Mouse (Mus musculus): ENCODE results near the gene Armc2.

- TF ChIP-seq CTCF (IDR thresholded peaks at IDR 0.05 in 2 of 3, conservative IDR thresholded peaks at IDR 0.05 in 1 of 3; ENCODE audit: control insufficient read depth in 1 of 3, insufficient read depth in 1 of 3, low read depth in 2 of 3, low read length in 3 of 3, poor library complexity in 1 of 3, severe bottlenecking in 1 of 3) (no peak), POLR2AphosphoS5 (IDR thresholded peaks at IDR 0.05; ENCODE audit: borderline replicate concordance, low read depth, low read length) (no peak), CHD1 (IDR thresholded peaks at IDR 0.05; ENCODE audit: low read depth, low read length) (no peak), MXI1 (IDR thresholded peaks at IDR 0.05; ENCODE audit: low read depth, low read length) (no peak), POLR2A (IDR thresholded peaks at IDR 0.05; ENCODE audit: control insufficient read depth in 1 of 2, insufficient read depth in 1 of 2, low read depth in 1 of 2, low read length in 2 of 2, poor library complexity in 1 of 2) (no peak), MAZ (IDR thresholded peaks at IDR 0.05; ENCODE audit: low read depth, low read length) (no peak), HCFC1 (IDR thresholded peaks at IDR 0.05; ENCODE audit: low read depth, low read length) (no peak), EP300 (IDR thresholded peaks at IDR 0.05; ENCODE audit: low read depth in 1 of 2, low read length in 2 of 2) (no peak), ETS1 (IDR thresholded peaks at IDR 0.05; ENCODE audit: low read depth, low read length) (no peak), TBP (IDR thresholded peaks at IDR 0.05; ENCODE audit: low read depth, low read length) (no peak), USF1 (IDR thresholded peaks at IDR 0.05; ENCODE audit: low read depth, low read length) (no peak), MEF2A (IDR thresholded peaks at IDR 0.05; ENCODE audit: extremely low read depth, insufficient replicate concordance, low read depth, low read length, poor library complexity, severe bottlenecking) (no peak), CHD2 (IDR thresholded peaks at IDR 0.05; ENCODE audit: low read length) (no peak), ZC3H11A (IDR thresholded peaks at IDR 0.05; ENCODE audit: low read depth, low read length) (no peak)
These were observed 134.3 kb downstream of the Armc2 start for GRCm38 (mm10) chr10:41883741-41884575.

Data from MEL (cell line).